Mouse (Mus musculus) CH12F3 (cell line): ENCODE measurements around the gene Hs6st3.

Source experiments
- in situ Hi-C: fragments of 300-500 bp; cut with MboI; formaldehyde crosslinking; loops from 2 replicates; pipeline ENCODE4 v1.14.3; 2020; ENCODE audit warnings: low sequenced_read_pairs

The Hs6st3 gene

GRCm38 (mm10) chr14:119137906-119138785 is at the start of gene Hs6st3:
TSS of gene Hs6st3 (plus strand) at chr14:119138341.
- in situ Hi-C loops = no loop called here

- in situ Hi-C loops = no loop called here
These were observed 39.1 kb upstream of the Hs6st3 start, which contains the start of gene Uggt2 for GRCm38 (mm10) chr14:119098851-119099569. TSS of gene Uggt2 (minus strand) at chr14:119099430.

GRCm38 (mm10) chr14:119099570-119099891 is 38.6 kb upstream of the Hs6st3 start:
- in situ Hi-C loops = no loop called here

- in situ Hi-C loops = no loop called here
These were observed 30.6 kb upstream of the Hs6st3 start for GRCm38 (mm10) chr14:119107591-119107990.

GRCm38 (mm10) chr14:119108776-119109301 is 29.3 kb upstream of the Hs6st3 start:
- in situ Hi-C loops = no loop called here

GRCm38 (mm10) chr14:119109776-119110218 is 28.3 kb upstream of the Hs6st3 start:
- in situ Hi-C loops = no loop called here

- in situ Hi-C loops = no loop called here
These were observed 25.6 kb upstream of the Hs6st3 start for GRCm38 (mm10) chr14:119112558-119112957.

- in situ Hi-C loops = no loop called here
These were observed 14.6 kb upstream of the Hs6st3 start for GRCm38 (mm10) chr14:119123582-119123981.

- in situ Hi-C loops = no loop called here
These were observed 14.1 kb upstream of the Hs6st3 start for GRCm38 (mm10) chr14:119124061-119124460.

GRCm38 (mm10) chr14:119125840-119126239 is 12.3 kb upstream of the Hs6st3 start:
- in situ Hi-C loops = no loop called here

- in situ Hi-C loops = no loop called here
These were observed 10.8 kb upstream of the Hs6st3 start for GRCm38 (mm10) chr14:119127330-119127729.

- in situ Hi-C loops = no loop called here
These were observed 632 bp upstream of the Hs6st3 start for GRCm38 (mm10) chr14:119137512-119137905.

GRCm38 (mm10) chr14:119138786-119139100 is 602 bp downstream of the Hs6st3 start:
- in situ Hi-C loops = no loop called here

- in situ Hi-C loops = no loop called here
These were observed 1.3 kb downstream of the Hs6st3 start for GRCm38 (mm10) chr14:119139381-119139950.

GRCm38 (mm10) chr14:119153088-119153487 is 14.9 kb downstream of the Hs6st3 start:
- in situ Hi-C loops = no loop called here

- in situ Hi-C loops = no loop called here
These were observed 55.8 kb downstream of the Hs6st3 start for GRCm38 (mm10) chr14:119193905-119194304.

GRCm38 (mm10) chr14:119203508-119203907 is 65.4 kb downstream of the Hs6st3 start:
- in situ Hi-C loops = no loop called here

GRCm38 (mm10) chr14:119215576-119216309 is 77.6 kb downstream of the Hs6st3 start:
- in situ Hi-C loops = no loop called here

- in situ Hi-C loops = no loop called here
These were observed 89.7 kb downstream of the Hs6st3 start for GRCm38 (mm10) chr14:119227709-119228338.

GRCm38 (mm10) chr14:119233598-119233997 is 95.5 kb downstream of the Hs6st3 start:
- in situ Hi-C loops = no loop called here
